Mouse (Mus musculus): Measurements from ENCODE around the gene Nmnat3.

DNA sequence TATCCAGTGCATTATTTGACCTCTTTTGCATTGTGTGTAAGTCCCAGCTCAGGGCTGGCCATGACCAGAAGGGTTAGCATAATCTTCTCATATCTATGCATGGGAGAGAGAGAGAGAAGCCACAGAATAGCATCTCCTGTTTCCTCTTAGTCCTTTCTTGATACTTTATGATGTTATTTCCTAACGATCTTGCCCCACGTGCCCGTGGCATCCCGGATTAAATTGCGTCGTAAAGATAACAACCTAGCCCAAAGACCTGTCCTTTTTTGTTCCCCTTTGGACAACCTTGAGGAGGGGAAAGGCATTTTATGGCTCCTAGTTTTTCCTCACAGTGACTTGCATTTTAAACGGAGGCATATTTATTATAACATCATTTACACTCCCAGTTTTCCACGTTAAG lies 78.8 kb downstream of the Nmnat3 start:
- TF ChIP-seq POLR2A (IDR thresholded peaks at IDR 0.05; ENCODE audit: extremely low read depth, insufficient read depth, low read length) (no peak), CTCF (IDR thresholded peaks at IDR 0.05; ENCODE audit: low read depth, low read length) (no peak)

Data from liver, adult 2 months (tissue).